Mouse (Mus musculus) G1E (cell line): ENCODE data around the gene Kiss1. TPM values are rescaled to one million over a fixed set of nuclear protein-coding genes. Genes with fewer than 3 reads are reported as not detected.

Experiments used
- ATAC-seq: 2 replicates; pipeline ENCODE4 v1.8.0; 2016; ENCODE audit warnings: mild to moderate bottlenecking; ENCODE audit not compliant: insufficient number of reproducible peaks, poor library complexity, low FRiP score, severe bottlenecking; ENCODE audit errors: extremely low read depth
- DNase-seq: peaks from one replicate; pipeline ENCODE4 v3.0.0; 2012; ENCODE audit warnings: low spot score
- H3K27me3 ChIP-seq: 2 replicates; pipeline ENCODE4 v1.6.1; 2012; ENCODE audit warnings: mild to moderate bottlenecking, low read length, inconsistent platforms; ENCODE audit not compliant: insufficient read depth
- H3K36me3 ChIP-seq: replicated peaks from 2 replicates; pipeline ENCODE3; 2012; ENCODE audit warnings: mild to moderate bottlenecking, inconsistent platforms
- H3K4me1 ChIP-seq: 2 replicates; pipeline ENCODE4 v1.6.1; 2012; ENCODE audit warnings: low read depth, low read length, inconsistent platforms, mixed read lengths; ENCODE audit not compliant: insufficient read depth
- H3K4me3 ChIP-seq: 2 replicates; pipeline ENCODE4 v1.5.1; 2012; ENCODE audit warnings: low read depth, mild to moderate bottlenecking, inconsistent platforms, low read length, moderate library complexity, mixed read lengths
- H3K9me3 ChIP-seq: replicated peaks from 2 replicates; pipeline ENCODE4 v1.6.1; 2012; ENCODE audit warnings: inconsistent platforms
- CTCF ChIP-seq: IDR thresholded peaks from 2 replicates; pipeline ENCODE4 v1.5.1; 2012; ENCODE audit warnings: low read depth, low read length, inconsistent platforms, mixed read lengths
- GATA1 ChIP-seq: IDR thresholded peaks from 2 replicates; pipeline ENCODE4 v1.6.1; 2012; ENCODE audit warnings: borderline replicate concordance, low read length, inconsistent platforms, mixed read lengths
- GATA2 ChIP-seq: IDR thresholded peaks from 2 replicates; pipeline ENCODE4 v1.6.1; 2012; ENCODE audit warnings: low read depth, low read length, inconsistent platforms, borderline replicate concordance
- POLR2AphosphoS5 ChIP-seq: IDR thresholded peaks from 2 replicates; pipeline ENCODE4 v1.6.1; 2012; ENCODE audit warnings: low read depth, low read length, inconsistent platforms; ENCODE audit not compliant: insufficient replicate concordance
- TAL1 ChIP-seq: conservative IDR thresholded peaks from 2 replicates; pipeline ENCODE4 v1.6.1; 2012; ENCODE audit warnings: low read depth, low read length, inconsistent platforms, mixed read lengths
- polyA plus RNA-seq: library from polyadenylated mRNA; stranded (reverse); fragments of >175 nt; gene quantifications from 2 replicates; pipeline ENCODE4 v1.2.3, GENCODE M21; 2012
- total RNA-seq, 2 experiments: library from RNA; stranded (forward) in 1 of 2; stranded (reverse) in 1 of 2; fragments of 200-1000 nt in 1 of 2; fragments of >200 nt in 1 of 2; fragmentation: Nextera tagmentation in 1 of 2; gene quantifications; 2 replicates each; pipeline ENCODE4 v1.2.3; 2014 to 2017

Kiss1 gene
- total and polyA plus RNA-seq, 3 experiments, result not detected

GRCm38 (mm10) chr1:133363276-133364021 is 41.8 kb downstream of the Kiss1 start, which contains the start of gene Etnk2:
Gene Etnk2 (plus strand): TSS chr1:133363572.
- Histone ChIP-seq H3K27me3 (peaks cover 28% of the 10 kb centered on the region; the same call in 1 of the 2 replicates), H3K9me3 (0 out of 2 replicates have a peak, but pooled peaks cover 6% of the 10 kb centered on the region), H3K36me3 (no peaks in the 10 kb centered on the region), H3K4me3 (peak within 1 kb of the TSS; percentile 10; the same call in 1 of the 2 replicates), H3K4me1 (peaks cover 4% of the 10 kb centered on the region; the same call in 1 of the 2 replicates)
- DNase-seq (no peak), ATAC-seq (no peak)
- no peak for TF ChIP-seq TAL1

- no peak for ATAC-seq
- Histone ChIP-seq H3K9me3 (0 out of 2 replicates have a peak, but pooled peaks cover 6% of the 10 kb centered on the region), H3K4me3 (no peak overlapping the region), H3K36me3 (no peaks in the 10 kb centered on the region), H3K27me3 (peaks cover 30% of the 10 kb centered on the region), H3K4me1 (peaks cover 4% of the 10 kb centered on the region; the same call in 1 of the 2 replicates)
- no peak for DNase-seq
- no peak for TF ChIP-seq POLR2AphosphoS5
- TF ChIP-seq CTCF, result no peak
- TF ChIP-seq TAL1, result no peak
- no peak for TF ChIP-seq GATA1
Measured at GRCm38 (mm10) chr1:133364022-133364630, 42.5 kb downstream of the Kiss1 start.

- H3K36me3 ChIP-seq, result no peaks in the 10 kb centered on the region
- H3K4me3 ChIP-seq, result no peak overlapping the region
- peaks cover 28% of the 10 kb centered on the region for H3K27me3 ChIP-seq
- ATAC-seq (no peak), DNase-seq (no peak)
- 0 out of 2 replicates have a peak, but pooled peaks cover 6% of the 10 kb centered on the region for H3K9me3 ChIP-seq
- TF ChIP-seq GATA1 (no peak), CTCF (no peak), TAL1 (no peak), POLR2AphosphoS5 (no peak), GATA2 (no peak)
- H3K4me1 ChIP-seq, result peaks cover 4% of the 10 kb centered on the region; the same call in 1 of the 2 replicates
Measured at GRCm38 (mm10) chr1:133364890-133365289, 43.2 kb downstream of the Kiss1 start.

DNA sequence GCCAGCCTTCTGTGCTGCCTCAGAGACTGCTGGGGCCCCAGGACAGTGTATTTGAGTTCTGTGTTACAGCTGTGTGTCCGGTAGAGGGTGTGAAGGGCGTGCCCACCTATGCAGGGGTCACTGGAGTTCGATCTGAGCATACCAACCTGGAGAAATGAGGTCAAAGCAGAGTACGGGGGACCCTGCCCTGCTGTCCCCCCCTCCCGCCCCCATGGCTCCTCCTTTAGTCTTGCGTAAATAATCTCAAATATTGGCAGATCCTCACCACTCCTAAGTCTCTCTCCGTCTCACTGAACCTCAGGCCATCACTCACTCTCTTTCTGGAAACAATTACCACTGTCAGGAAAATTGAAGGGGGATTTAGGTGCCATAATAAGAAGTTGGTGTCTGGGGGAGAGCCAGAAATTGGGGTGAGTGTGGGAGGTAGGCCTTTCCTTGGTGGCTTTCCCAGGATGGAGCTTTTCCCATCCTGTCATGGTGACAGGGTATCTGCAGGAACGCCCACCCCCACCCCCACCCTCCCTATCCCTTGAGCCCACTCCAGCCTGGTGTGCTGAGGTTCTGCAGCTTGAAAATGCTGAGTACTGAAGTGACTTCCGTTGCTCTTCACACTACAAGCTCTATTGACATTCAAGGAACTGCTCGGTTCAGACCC is 45.4 kb downstream of the Kiss1 start:
- DNase-seq (no peak), ATAC-seq (no peak)
- Histone ChIP-seq H3K36me3 (no peaks in the 10 kb centered on the region), H3K27me3 (peaks cover 26% of the 10 kb centered on the region), H3K9me3 (0 out of 2 replicates have a peak, but pooled peaks cover 6% of the 10 kb centered on the region), H3K4me3 (no peak overlapping the region), H3K4me1 (peaks cover 4% of the 10 kb centered on the region; the same call in 1 of the 2 replicates)
- TF ChIP-seq TAL1, result no peak
- TF ChIP-seq CTCF, result no peak
- no peak for TF ChIP-seq POLR2AphosphoS5
- no peak for TF ChIP-seq GATA1
- no peak for TF ChIP-seq GATA2

DNA sequence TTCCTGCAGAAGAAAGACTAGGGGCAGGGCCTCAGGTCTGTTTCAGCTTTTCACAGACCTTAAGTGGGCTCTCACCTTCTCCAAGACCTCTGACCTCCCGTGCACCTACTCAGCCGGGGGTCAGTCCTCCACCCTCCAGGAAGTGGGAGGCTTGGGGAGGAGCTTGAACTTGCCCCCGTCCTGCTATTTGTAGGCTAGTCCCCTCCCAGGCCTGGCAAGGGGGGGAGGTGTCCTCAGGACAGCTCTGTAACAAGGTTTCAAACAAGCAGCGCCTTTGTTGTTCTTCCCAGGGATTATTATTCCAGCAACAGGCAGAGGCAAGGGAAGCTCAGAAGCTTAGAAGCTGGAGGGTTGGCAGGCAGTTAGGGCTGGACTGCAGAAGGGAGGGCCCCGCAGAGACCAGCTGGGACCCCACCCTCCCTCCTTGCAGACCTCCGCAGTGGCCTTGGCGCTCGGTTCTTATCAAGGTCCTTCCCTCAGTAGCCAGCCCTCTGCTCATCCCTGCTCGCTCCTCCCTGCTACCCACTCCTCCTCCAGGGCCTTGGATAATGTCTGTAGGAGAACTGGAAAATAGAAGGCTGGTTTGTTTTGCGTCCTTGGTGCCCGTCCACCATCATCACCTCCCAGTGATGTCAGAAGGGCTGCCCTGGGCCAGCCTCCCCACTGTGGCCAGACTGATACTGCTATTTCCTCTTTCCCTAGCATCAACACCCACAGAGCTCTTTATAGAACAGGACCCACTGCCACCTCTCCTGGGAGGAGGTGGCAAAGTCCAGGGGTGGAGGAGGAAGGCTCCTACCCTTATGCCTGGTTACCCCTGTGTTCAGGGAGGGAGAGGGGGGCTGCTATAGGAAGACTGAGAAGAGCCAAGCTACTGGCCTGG is 46.2 kb downstream of the Kiss1 start:
- 0 out of 2 replicates have a peak, but pooled peaks cover 6% of the 10 kb centered on the region for H3K9me3 ChIP-seq
- H3K4me3 ChIP-seq, result no peak overlapping the region
- H3K27me3 ChIP-seq, result peaks cover 26% of the 10 kb centered on the region
- peaks cover 4% of the 10 kb centered on the region; the same call in 1 of the 2 replicates for H3K4me1 ChIP-seq
- no peak for DNase-seq
- no peak for ATAC-seq
- H3K36me3 ChIP-seq, result no peaks in the 10 kb centered on the region
- TF ChIP-seq TAL1 (no peak), POLR2AphosphoS5 (no peak), GATA1 (no peak), CTCF (no peak), GATA2 (no peak)
